Mouse (Mus musculus): ENCODE results near the gene Dock6. TPM values are rescaled to one million over a fixed set of nuclear protein-coding genes. Genes with fewer than 3 reads are reported as not detected.
"Not testable (repeated sequence)": the region's sequence is repeated elsewhere in the genome, so short reads cannot be mapped to it uniquely, and the experiment has no call there.

The Dock6 gene
- polyA plus RNA-seq (2012; rRNA removed): 262 and 278 TPM in 2 replicates

DNA sequence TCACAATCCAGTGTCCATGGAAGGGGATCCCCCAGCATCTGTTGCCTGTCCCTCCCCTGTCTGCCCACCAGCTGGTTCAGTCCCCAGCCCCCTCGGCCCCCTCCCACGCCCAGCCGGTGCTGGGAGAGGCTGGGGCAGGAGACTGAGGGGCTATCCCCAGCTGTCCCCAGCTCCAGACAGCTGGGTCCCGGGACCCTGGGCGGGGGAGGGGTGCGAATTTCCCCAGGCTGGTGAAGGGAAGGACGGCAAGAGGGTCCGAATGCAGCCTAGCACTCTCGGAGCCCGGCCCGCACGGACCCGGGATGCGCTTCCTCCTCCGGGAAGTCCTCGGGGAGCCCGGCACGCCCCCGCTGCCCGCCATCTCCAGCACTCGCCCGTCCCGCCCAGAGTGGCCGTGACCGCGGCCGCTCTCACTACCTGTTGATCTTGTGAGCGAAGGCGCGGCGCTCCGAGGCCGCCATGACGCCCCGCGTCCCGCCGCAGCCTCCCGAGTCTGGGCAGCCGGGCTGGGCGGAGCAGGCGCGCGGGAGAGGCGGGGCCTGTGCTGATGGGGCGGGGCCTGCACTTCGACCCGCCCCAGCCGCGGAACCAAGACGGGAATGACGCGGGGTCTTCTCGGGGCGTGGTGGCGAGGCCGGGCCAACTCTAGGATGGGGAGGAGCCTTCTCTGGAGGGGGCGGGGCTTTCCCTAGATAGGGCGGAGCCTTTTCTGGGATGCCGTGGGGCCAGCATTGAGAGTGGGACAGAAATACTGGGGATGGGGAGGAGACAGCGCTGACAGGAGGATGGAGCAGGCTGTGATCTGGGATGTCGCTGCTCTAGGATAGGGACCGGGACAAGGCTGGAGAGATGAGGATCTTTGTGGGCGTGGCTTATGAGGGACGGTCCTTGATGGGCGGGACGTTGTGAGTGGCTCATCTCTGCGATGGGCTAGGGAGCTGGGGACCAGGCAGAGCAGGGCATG lies at the start of gene Dock6:
Dock6 (minus strand) TSS at position 508 of the 964 bp plus-strand sequence.
- under 1% methylated on average over 68 of the region's 68 CpGs for WGBS

DNA sequence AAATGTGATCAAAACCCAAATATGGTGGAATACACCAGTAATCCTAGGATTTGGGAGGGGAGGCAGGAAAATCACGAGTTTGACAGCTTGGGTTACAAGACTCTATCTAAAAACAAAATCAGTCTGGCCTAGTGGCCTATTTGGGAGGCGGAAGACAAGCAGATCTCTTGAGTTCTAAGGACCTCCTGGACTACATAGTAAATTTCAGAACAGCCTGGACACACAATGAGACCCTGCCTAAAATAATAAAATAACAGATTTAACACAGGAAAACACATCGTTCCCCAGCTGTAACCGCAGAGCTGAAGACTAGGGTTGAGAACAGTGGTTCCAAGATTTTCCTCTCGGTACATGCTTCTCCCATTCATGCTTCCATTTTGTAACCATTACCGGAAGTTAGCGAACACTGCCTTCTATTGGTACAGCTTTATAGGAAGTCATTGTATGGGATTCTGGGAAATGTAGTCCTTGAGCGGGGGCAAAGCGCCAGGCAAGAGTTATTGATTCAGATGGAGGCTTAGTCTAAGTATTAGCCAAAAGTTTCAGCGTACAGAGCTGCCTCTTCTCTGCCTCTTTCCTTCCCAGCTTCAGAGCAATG lies 48.9 kb upstream of the Dock6 start:
- peak overlapping the region; percentile 55 for H3K4me3 ChIP-seq (replicated peaks; ENCODE audit: extremely low read depth, low read depth, low read length)
- WGBS: 12% methylated on average over 10 of the region's 10 CpGs

More for the DNA sequence above, at the start of gene Dock6:
- H3K4me3 ChIP-seq (replicated peaks; ENCODE audit: extremely low read depth, low read depth, low read length): peak within 1 kb of the TSS; percentile 86
- peak; percentile 85 for DNase-seq
- TF ChIP-seq CTCF (IDR thresholded peaks at IDR 0.05; ENCODE audit: insufficient read depth, low read length): no peak
- TF ChIP-seq POLR2A (IDR thresholded peaks at IDR 0.05; ENCODE audit: borderline replicate concordance, extremely low read depth, low read depth, low read length): peak; percentile 74; the same call in 1 of the 2 replicates
- H3K4me1 ChIP-seq (ENCODE audit: control insufficient read depth, insufficient read depth, low read length): peaks cover 11% of the 10 kb centered on the region

DNA sequence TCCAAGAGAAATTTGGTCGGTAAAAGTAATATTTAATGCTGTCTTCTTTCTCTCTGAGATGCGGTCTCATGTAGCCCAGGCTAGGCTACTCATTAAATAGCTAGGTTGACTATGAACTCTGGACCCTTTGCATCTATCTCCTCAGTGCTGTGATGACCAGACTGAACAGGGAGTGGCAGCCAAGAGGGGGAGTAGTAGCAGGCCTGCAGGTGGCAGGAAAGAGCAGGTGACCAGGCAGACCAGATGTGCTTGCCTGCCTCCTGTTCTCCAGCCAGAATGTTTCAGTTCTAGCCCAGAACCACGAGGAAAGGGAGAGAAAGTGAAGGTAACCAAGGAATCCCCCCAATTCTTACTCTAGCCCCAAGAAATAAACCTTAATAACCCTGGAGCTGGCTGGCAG lies 36.8 kb upstream of the Dock6 start:
- Histone ChIP-seq H3K4me1 (ENCODE audit: control insufficient read depth, insufficient read depth, low read length) (no peaks in the 10 kb centered on the region), H3K4me3 (replicated peaks; ENCODE audit: extremely low read depth, low read depth, low read length) (no peak overlapping the region)
- TF ChIP-seq CTCF (IDR thresholded peaks at IDR 0.05; ENCODE audit: insufficient read depth, low read length): peak; percentile 60
- TF ChIP-seq POLR2A (IDR thresholded peaks at IDR 0.05; ENCODE audit: borderline replicate concordance, extremely low read depth, low read depth, low read length): no peak
- no peak for DNase-seq
- 60% methylated on average over 3 of the region's 3 CpGs for WGBS

More for the DNA sequence above, 48.9 kb upstream of the Dock6 start:
- TF ChIP-seq CTCF (IDR thresholded peaks at IDR 0.05; ENCODE audit: insufficient read depth, low read length): no peak
- TF ChIP-seq POLR2A (IDR thresholded peaks at IDR 0.05; ENCODE audit: borderline replicate concordance, extremely low read depth, low read depth, low read length): no peak
- H3K4me1 ChIP-seq (ENCODE audit: control insufficient read depth, insufficient read depth, low read length): no peaks in the 10 kb centered on the region; the same call in 1 of the 2 replicates
- DNase-seq: peak; percentile 57

DNA sequence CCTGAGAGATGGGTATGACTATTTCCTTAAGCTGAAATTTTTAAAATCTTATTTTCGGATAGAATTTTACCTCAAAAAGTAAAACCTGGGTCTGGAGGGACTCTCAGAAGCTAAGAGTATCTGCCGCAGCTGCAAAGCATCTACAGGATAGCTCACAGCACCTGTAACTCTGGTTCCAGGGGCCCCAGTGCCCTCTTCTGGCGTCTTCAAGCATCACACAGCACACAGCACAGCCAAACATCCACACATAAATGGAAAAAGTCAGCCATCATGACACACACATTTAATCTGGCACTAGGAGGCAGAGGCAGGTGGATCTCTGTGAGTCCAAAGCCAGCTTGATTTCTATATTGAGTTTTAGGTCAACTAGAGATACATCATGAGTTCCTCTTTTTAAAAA lies 24.2 kb upstream of the Dock6 start:
- no peak for DNase-seq
- no peaks in the 10 kb centered on the region for H3K4me1 ChIP-seq (ENCODE audit: control insufficient read depth, insufficient read depth, low read length)
- TF ChIP-seq POLR2A (IDR thresholded peaks at IDR 0.05; ENCODE audit: borderline replicate concordance, extremely low read depth, low read depth, low read length) (no peak), CTCF (IDR thresholded peaks at IDR 0.05; ENCODE audit: insufficient read depth, low read length) (no peak)
- WGBS: 61% methylated on average over 3 of the region's 3 CpGs
- H3K4me3 ChIP-seq (replicated peaks; ENCODE audit: extremely low read depth, low read depth, low read length): no peak overlapping the region

DNA sequence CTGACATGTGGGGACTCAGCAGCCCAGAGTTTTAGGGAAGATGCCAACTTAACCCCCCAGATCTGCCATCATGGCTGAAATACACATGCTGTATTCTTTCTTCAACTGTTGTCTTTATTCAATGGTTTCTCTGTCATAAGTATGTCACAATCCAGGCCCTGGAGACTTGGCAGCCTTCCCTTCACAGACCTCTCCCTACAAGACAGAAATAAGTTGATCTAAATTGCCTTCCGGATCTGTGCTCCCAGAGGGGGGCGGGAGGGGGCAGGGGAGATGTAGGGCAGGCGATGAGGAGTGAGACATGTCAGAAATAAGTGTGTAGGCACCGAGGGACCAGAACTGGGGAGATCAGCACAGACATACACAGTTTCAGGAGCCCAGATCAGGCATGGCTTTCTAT lies 19.8 kb upstream of the Dock6 start:
- WGBS: 55% methylated on average over 4 of the region's 4 CpGs
- no peak overlapping the region for H3K4me3 ChIP-seq (replicated peaks; ENCODE audit: extremely low read depth, low read depth, low read length)
- TF ChIP-seq CTCF (IDR thresholded peaks at IDR 0.05; ENCODE audit: insufficient read depth, low read length) (no peak), POLR2A (IDR thresholded peaks at IDR 0.05; ENCODE audit: borderline replicate concordance, extremely low read depth, low read depth, low read length) (no peak)
- no peak for DNase-seq
- H3K4me1 ChIP-seq (ENCODE audit: control insufficient read depth, insufficient read depth, low read length): no peaks in the 10 kb centered on the region

DNA sequence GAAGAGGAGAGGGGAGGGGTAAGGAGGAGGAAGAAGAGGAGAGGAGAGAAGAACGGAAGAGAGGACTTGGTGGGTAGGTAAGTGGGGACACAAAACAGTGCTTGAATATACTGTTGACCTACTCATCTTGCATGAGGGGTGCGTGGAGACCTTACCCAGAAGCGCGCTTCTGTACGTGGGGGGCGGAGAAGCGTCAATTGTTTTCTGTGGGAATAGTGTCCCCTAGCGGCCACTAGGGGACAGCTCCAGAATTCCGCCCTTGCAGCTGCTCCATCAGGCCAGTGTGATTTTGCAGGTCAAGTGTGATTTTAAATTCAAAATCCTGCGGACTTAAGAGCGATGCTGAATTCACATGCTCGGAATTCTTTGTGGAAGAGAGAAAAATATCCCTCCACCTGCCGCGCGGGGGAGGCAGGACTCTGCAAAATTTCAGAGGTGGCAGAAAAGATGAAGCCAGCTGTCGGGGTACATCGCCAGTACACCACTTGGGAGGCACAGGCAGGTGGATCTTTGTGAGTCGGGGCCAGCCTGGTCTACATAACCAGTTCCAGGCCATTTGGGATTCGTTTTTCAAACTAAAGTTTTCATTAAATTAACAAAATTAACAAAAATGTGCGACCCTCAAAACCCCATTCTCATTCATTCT lies 18.6 kb upstream of the Dock6 start:
- 0 out of 2 replicates have a peak, but pooled peaks cover 3% of the 10 kb centered on the region for H3K4me1 ChIP-seq (ENCODE audit: control insufficient read depth, insufficient read depth, low read length)
- H3K4me3 ChIP-seq (replicated peaks; ENCODE audit: extremely low read depth, low read depth, low read length): no peak overlapping the region
- 13% methylated on average over 20 of the region's 20 CpGs for WGBS
- DNase-seq: peak; percentile 45
- TF ChIP-seq POLR2A (IDR thresholded peaks at IDR 0.05; ENCODE audit: borderline replicate concordance, extremely low read depth, low read depth, low read length) (no peak), CTCF (IDR thresholded peaks at IDR 0.05; ENCODE audit: insufficient read depth, low read length) (peak; percentile 86)

DNA sequence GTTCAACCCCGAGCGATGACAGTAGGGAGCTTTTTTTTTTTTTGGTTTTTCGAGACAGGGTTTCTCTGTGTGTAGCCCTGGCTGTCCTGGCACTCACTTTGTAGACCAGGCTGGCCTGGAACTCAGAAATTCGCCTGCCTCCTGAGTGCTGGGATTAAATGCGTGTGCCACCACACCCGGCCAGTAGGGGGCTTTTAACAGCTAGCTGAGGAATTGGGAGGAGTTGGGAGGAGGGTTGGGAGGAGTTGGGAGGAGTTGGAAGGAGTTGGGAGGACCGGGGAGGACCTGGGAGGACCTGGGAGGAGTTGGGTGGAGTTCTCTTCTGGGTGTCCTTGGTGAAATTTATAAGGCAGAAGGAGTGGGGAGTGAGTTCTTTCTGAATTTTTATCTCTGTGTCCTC lies 16.9 kb upstream of the Dock6 start:
- not testable (repeated sequence) for H3K4me3 ChIP-seq (replicated peaks; ENCODE audit: extremely low read depth, low read depth, low read length); H3K4me1 ChIP-seq (ENCODE audit: control insufficient read depth, insufficient read depth, low read length)
- DNase-seq: peak; percentile 57
- 48% methylated on average over 7 of the region's 7 CpGs for WGBS
- TF ChIP-seq CTCF (IDR thresholded peaks at IDR 0.05; ENCODE audit: insufficient read depth, low read length): peak; percentile 33; the same call in 1 of the 2 replicates

DNA sequence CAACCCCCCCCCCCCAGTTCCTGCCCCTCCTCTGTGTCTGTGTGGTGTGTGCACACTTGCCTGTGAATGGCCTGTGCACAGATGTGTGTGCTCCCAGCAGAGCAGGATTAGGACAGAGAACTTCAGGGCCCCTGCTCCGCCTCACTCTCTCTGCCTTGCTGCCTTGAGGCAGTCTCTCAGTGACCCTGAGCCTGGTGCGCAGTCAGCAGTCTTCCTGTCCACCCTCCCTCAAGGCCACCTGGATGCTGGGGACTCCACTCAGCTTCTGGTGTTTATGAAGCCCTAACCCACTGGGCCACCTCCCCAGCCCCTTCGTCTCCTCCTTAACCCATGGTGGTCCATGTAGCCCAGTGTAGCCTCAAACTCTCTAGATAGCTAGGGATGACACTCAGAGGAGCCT lies 15.3 kb upstream of the Dock6 start:
- 88% methylated on average over 3 of the region's 3 CpGs for WGBS
- Histone ChIP-seq H3K4me1 (ENCODE audit: control insufficient read depth, insufficient read depth, low read length) (0 out of 2 replicates have a peak, but pooled peaks cover 5% of the 10 kb centered on the region), H3K4me3 (replicated peaks; ENCODE audit: extremely low read depth, low read depth, low read length) (no peak overlapping the region)
- DNase-seq: no peak
- no peak for TF ChIP-seq POLR2A (IDR thresholded peaks at IDR 0.05; ENCODE audit: borderline replicate concordance, extremely low read depth, low read depth, low read length)

DNA sequence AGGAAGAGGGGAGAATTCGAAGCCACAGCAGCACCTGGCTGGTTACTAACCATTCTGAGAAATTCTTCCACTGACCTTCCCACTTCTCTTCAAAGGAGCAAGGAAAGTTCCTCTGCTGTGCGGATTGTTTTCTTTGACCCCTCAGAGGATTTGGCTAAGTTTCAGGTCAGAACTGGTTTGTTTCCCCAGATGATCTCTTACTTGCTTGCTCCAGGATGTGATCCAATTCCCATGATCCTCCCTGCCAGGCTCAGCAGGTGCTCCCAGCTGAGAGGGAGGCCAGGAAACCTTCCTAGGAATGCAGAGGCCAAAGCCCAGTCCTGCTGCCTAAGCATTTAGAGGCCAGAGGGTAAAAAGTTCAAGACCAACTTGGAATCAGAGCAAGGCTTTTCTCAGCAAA lies 14.2 kb upstream of the Dock6 start:
- no peak for DNase-seq
- H3K4me3 ChIP-seq (replicated peaks; ENCODE audit: extremely low read depth, low read depth, low read length): no peak overlapping the region
- 25% methylated on average over 2 of the region's 2 CpGs for WGBS
- H3K4me1 ChIP-seq (ENCODE audit: control insufficient read depth, insufficient read depth, low read length): 0 out of 2 replicates have a peak, but pooled peaks cover 5% of the 10 kb centered on the region
- TF ChIP-seq CTCF (IDR thresholded peaks at IDR 0.05; ENCODE audit: insufficient read depth, low read length): no peak
- TF ChIP-seq POLR2A (IDR thresholded peaks at IDR 0.05; ENCODE audit: borderline replicate concordance, extremely low read depth, low read depth, low read length): no peak
